Mouse (Mus musculus) B cell, adult 62 days (primary cell): ENCODE data around the gene Bpifb9a. TPM values are rescaled to one million over a fixed set of nuclear protein-coding genes. Genes with fewer than 3 reads are reported as not detected.

Experiments
- total RNA-seq: library from RNA; stranded (reverse); gene quantifications from 4 replicates; pipeline ENCODE4 v1.2.4, GENCODE M21; 2023

The Bpifb9a gene
- not detected in 4 replicates for total RNA-seq

GRCm38 (mm10) chr2:154257554-154257953 is at the start of gene Bpifb9a:
Gene Bpifb9a, plus strand, starts transcription at chr2:154257854.

GRCm38 (mm10) chr2:154223265-154223916 is 34.3 kb upstream of the Bpifb9a start, which contains the start of gene Bpifb5:
Gene Bpifb5, plus strand, starts transcription at chr2:154223742.

GRCm38 (mm10) chr2:154306927-154307326 is 49.3 kb downstream of the Bpifb9a start, which contains the start of gene Bpifb9b:
Gene Bpifb9b, plus strand, starts transcription at chr2:154307227.

Other genes starting within 250 kb of the Bpifb9a start
- gene Bpifa2, start 249.6 kb upstream of the Bpifb9a start, total RNA-seq: not detected in 4 replicates
- not detected in 4 replicates for gene Bpifa3, start 127.5 kb upstream of the Bpifb9a start, total RNA-seq
- gene Bpifa1, start 115.0 kb upstream of the Bpifb9a start, total RNA-seq: not detected in 4 replicates
- not detected in 4 replicates for gene Bpifa5, start 95.2 kb upstream of the Bpifb9a start, total RNA-seq
- not detected in 4 replicates for gene Bpifb1, start 67.0 kb upstream of the Bpifb9a start, total RNA-seq
- gene Bpifb5, start 34.1 kb upstream of the Bpifb9a start, total RNA-seq: not detected in 4 replicates
- gene Bpifb9b, start 49.4 kb downstream of the Bpifb9a start, total RNA-seq: not detected in 4 replicates
- gene Cdk5rap1, start 115.2 kb downstream of the Bpifb9a start, total RNA-seq: 8.5 to 14.2 TPM (median 12.6 TPM) in 4 replicates
- gene Snta1, start 150.2 kb downstream of the Bpifb9a start, total RNA-seq: 0.46 to 0.52 TPM (median 0.50 TPM) in 3 of 4 replicates, not detected in the other
- 33.9 to 49.6 TPM (median 43.9 TPM) in 4 replicates for gene Cbfa2t2, start 178.6 kb downstream of the Bpifb9a start, total RNA-seq